Mouse (Mus musculus) urinary bladder, postnatal 0 days (tissue): ENCODE data around the gene Psg20. TPM values are rescaled to one million over a fixed set of nuclear protein-coding genes. Genes with fewer than 3 reads are reported as not detected.

ENCODE experiments used
- polyA plus RNA-seq: library from polyadenylated mRNA; unstranded; fragments of >200 nt; fragmentation: Nextera tagmentation; extraction: Ambion mirVana; gene quantifications from 2 replicates; pipeline ENCODE4 v1.2.1, GENCODE M21; 2015

The Psg20 gene
- not detected in 2 replicates for polyA plus RNA-seq

DNA sequence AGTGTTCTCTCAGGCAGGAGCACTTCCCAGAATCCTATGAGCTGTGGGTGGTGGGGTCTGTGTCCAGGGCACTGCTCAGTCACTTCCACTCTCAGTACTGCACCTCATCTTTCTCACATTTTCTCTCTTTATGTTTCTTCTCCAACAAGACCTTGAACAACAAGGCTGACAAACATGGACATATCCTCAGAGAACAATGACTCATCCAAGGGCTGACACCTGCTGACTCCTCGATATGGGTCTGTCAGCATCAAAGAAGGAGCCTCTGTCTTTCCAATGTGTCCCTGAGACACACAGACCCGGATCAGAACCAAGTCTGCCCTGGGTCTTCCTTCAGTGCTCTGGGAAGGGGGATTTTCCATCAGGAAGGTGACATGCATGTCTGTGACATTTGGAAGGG is at the start of gene Psg20:
TSS of gene Psg20 (minus strand) at position 101 of the 400 bp plus-strand sequence.

DNA sequence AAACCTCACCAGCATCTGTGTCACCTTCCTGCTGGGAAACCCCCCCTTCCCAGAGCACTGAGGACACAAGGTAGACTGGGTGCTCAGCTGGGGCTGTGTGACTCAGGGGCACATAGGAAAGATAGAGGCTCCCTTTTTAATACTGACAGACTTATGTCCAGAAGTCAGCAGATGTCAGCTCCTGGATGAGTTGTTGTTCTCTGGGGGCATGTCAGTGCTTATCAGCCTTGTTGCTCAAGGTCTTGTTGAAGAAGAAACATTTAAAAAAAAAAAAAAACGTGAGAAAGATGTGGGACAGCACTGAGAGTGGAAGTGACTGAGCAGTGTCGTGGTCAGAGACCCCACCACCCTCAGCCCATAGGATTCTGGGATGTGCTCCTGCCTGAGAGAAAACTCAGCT is 31.8 kb upstream of the Psg20 start, which contains the start of gene Psg22:
TSS of gene Psg22 (plus strand) at position 301 of the 400 bp plus-strand sequence.

DNA sequence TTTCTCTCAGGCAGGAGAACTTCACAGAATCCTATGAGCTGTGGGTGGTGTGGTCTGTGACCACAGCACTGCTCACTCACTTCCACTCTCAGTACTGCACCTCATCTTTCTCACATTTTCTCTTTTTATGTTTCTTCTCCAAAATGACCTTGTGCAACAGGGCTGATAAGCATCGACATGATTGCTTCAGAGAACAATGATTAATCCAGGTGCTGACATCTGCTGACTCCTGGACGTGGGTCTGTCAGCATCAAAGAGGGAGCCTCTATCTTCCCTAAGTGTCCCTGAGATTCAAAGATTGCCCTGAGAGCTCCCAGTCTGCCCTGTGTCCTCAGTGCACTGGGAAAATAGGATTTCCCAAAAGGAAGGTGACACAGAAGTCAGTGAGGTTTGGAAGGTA is 29.4 kb downstream of the Psg20 start, which contains the start of gene Psg21:
TSS of gene Psg21 (minus strand) at position 101 of the 400 bp plus-strand sequence.

Other genes with a start within 250 kb of the Psg20 start
- not detected in 2 replicates for gene Psg26, start 202.0 kb downstream of the Psg20 start, polyA plus RNA-seq
- not detected in 2 replicates for gene Psg25, start 153.9 kb downstream of the Psg20 start, polyA plus RNA-seq
- not detected in 2 replicates for gene Psg27, start 118.9 kb downstream of the Psg20 start, polyA plus RNA-seq
- not detected in 2 replicates for gene Psg23, start 69.7 kb downstream of the Psg20 start, polyA plus RNA-seq
- not detected in 2 replicates for gene Psg21, start 29.5 kb downstream of the Psg20 start, polyA plus RNA-seq
- gene Psg22, start 31.9 kb upstream of the Psg20 start, polyA plus RNA-seq, result not detected in 2 replicates
- gene Psg19, start 112.3 kb upstream of the Psg20 start, polyA plus RNA-seq, result not detected in 2 replicates
- 0.06 and 0.10 TPM in 2 replicates for gene Psg17, start 135.4 kb upstream of the Psg20 start, polyA plus RNA-seq
- 2.6 and 3.1 TPM in 2 replicates for gene Mill2, start 153.8 kb upstream of the Psg20 start, polyA plus RNA-seq
- gene Pglyrp1, start 185.1 kb upstream of the Psg20 start, polyA plus RNA-seq, result 2.7 and 5.1 TPM in 2 replicates
- gene Ccdc61, start 224.2 kb upstream of the Psg20 start, polyA plus RNA-seq, result 11.8 and 12.3 TPM in 2 replicates
- gene Nova2, start 239.7 kb upstream of the Psg20 start, polyA plus RNA-seq, result 0.19 and 0.20 TPM in 2 replicates